Mouse (Mus musculus) testis, adult 2 months (tissue): Measurements from ENCODE around the gene Nol11.

Experiments
- CTCF ChIP-seq: fragments of 200-500 bp; IDR thresholded peaks from 2 replicates; pipeline ENCODE4 v1.5.1; 2012; ENCODE audit warnings: low read depth, mild to moderate bottlenecking, inconsistent platforms, low read length, moderate library complexity; ENCODE audit not compliant: control insufficient read depth, insufficient read depth, insufficient replicate concordance
- POLR2A ChIP-seq: fragments of 200-500 bp; IDR thresholded peaks from 2 replicates; pipeline ENCODE4 v1.6.1; 2012; ENCODE audit warnings: low read depth, mild to moderate bottlenecking, inconsistent platforms, low read length, moderate library complexity; ENCODE audit not compliant: control insufficient read depth

- TF ChIP-seq CTCF (no peak), POLR2A (no peak)
These were observed 12.6 kb upstream of the Nol11 start for GRCm38 (mm10) chr11:107201773-107202172.
